Mouse (Mus musculus) heart, adult 11 months (tissue): ENCODE measurements around the gene Aif1.
A peak's percentile ranks its signal among the peaks of the same experiment; 100 is the strongest.

Source experiments
- DNase-seq: peaks from one replicate; pipeline ENCODE4 v3.0.0; 2022

Gene Aif1

GRCm38 (mm10) chr17:35194844-35195630 is 19.2 kb upstream of the Aif1 start:
- DNase-seq = no peak

DNA sequence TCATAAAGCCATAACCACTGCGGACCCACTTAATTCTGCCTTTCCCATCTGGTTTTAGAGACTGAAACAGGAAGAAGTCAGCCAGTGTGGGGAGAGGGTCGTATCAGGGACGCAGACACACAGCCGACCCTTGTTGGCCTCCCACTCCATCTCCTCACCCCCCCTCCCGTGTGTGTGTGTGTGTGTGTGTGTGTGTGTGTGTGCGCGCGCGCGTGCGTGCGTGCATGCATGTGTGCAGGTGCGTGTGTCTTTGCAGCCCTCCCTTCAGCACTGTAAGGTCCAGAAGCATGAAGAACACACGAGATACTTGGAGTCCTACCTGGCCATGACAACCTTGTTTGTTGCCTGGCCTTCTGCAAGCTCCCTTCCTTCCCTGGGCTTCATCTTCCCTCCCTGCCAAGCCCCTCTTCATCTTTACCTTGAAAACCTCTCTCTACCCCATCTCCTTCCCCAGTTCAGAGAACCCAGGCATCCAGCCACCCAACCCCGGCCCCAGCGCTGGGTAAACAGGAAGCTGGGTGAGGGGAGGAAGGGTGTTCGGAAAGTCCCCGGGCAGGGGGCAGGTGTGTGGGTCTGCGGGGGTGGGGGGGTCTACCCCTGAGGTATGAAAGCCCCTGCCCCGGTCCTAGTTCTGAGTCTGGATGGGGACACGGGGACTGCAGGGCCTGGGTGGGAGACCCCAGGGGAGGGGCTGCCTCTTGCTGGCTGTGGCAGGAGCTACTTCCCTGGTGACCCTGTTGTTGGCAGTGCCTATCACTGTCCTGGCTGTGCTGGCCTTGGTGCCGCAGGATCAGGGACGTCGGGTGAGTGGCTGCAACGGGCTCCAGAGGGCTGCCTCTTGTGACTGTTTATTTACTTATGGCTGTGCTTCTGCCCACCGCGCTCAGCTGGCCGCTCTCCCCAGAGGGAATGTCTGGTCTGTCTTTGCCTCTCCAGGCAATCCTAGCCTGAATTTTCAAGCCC is 18.3 kb upstream of the Aif1 start, which contains the start of gene Ltb:
Ltb (plus strand) TSS at position 559 of the 963 bp plus-strand sequence.
- DNase-seq = peak; percentile 95

- no peak for DNase-seq
Measured at GRCm38 (mm10) chr17:35192924-35193323, 17.1 kb upstream of the Aif1 start.

DNA sequence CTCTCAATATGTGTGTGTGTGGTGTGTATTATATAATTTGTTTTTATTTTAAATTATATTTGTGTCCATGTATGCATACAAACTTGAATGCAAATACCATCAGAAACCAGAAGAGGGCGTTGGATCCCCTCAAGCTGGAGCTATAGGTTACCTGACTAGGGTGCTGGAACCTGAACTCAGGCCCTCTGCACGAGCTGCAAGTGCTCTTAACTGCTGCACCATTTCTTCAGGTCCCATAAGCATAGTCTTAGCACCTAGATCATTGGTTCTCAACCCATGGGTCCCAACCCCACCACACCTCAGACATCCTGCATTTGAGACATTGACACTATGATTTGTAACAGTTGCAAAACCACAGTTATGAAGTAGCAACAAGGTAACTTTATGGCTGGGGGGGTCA is 15.9 kb upstream of the Aif1 start:
- DNase-seq = no peak

- no peak for DNase-seq
Measured at GRCm38 (mm10) chr17:35190096-35190495, 14.2 kb upstream of the Aif1 start.

DNA sequence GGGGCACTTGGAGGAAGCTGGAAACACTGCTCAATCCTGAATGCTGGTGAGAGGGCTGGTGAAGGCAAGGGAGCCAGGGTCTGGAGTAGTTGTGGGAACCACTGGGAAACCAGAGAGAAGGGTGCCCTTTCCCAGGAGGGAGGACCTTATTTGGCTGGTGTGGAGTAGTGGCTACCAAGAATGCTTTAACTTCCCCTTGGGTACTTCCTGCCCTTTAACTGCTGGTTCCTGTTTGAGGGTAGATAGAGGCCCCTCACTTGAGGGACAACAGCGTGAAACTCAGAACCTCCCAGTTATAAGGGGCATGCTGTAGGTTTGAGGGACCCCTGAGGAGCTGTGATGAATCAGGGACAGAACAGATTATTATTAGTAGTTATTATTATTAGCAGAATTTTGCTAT is 13.3 kb upstream of the Aif1 start:
- peak; percentile 94 for DNase-seq

- DNase-seq = peak; percentile 93
Measured at GRCm38 (mm10) chr17:35187959-35188610, 12.2 kb upstream of the Aif1 start, which contains the start of gene Lst1. Gene Lst1, minus strand, starts transcription at chr17:35188439.

DNA sequence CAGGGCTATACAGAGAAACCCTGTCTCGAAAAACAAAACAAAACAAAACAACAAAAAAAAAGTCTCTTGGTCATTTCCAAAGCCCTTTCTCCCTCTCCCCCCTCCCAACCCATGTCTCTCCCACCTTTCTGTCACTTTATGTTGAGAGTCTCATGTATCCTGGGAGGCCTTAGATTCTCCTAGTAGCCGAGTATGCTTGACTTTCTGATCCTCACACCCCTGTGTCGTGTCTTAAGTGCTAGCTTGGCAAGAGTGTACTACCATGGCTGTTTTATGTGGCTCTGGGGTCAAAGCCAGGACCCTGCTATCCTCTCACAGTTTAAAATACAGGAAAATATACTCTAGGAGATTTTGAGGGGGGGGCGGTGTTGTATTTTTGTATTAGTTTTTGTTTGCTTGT is 11.5 kb upstream of the Aif1 start:
- no peak for DNase-seq

- peak; percentile 96 for DNase-seq
Measured at GRCm38 (mm10) chr17:35186681-35187080, 10.8 kb upstream of the Aif1 start.

- DNase-seq = peak; percentile 98
Measured at GRCm38 (mm10) chr17:35185639-35186611, 10.1 kb upstream of the Aif1 start.

- no peak for DNase-seq
Measured at GRCm38 (mm10) chr17:35180093-35180492, 4.2 kb upstream of the Aif1 start.

DNA sequence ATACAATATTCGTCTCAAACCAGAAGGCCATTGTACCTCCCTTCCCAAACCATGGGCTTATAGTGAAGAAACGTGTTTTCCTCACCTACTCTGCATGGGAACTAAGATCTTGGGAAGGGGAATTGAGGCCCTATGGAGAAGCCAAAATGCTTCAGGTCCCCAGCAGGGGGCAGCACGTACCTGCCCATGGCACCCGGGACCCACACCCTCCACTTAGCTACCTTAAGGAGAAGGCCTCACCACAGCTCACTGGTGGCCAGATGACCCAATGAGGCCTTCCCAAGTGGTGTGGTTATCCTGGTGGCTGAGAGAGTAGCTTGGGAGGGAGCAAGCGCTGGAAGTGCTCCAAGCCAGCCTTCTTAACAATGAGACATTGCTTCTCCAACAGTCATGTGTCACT is 2.7 kb upstream of the Aif1 start:
- DNase-seq = peak; percentile 98

DNA sequence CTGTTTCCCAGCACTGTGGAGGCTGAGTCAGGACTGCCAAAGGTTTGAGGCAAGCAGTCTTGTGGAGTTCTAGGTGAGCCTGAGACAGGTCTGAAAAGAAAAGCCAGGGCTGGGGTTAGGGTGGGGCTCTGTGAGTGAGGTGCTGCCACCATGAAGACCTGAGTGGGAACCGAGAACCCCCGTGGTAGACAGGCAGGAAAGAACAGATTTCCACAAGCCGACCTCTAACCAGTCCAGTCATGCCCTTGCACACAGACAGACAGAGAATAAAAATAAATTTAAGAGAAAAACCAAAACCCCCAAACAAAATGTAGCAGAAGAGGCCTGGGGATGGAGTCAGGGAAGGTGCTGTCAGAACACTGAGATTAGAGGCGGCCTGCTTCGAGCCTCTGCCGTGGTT is 486 bp downstream of the Aif1 start:
- DNase-seq = no peak

DNA sequence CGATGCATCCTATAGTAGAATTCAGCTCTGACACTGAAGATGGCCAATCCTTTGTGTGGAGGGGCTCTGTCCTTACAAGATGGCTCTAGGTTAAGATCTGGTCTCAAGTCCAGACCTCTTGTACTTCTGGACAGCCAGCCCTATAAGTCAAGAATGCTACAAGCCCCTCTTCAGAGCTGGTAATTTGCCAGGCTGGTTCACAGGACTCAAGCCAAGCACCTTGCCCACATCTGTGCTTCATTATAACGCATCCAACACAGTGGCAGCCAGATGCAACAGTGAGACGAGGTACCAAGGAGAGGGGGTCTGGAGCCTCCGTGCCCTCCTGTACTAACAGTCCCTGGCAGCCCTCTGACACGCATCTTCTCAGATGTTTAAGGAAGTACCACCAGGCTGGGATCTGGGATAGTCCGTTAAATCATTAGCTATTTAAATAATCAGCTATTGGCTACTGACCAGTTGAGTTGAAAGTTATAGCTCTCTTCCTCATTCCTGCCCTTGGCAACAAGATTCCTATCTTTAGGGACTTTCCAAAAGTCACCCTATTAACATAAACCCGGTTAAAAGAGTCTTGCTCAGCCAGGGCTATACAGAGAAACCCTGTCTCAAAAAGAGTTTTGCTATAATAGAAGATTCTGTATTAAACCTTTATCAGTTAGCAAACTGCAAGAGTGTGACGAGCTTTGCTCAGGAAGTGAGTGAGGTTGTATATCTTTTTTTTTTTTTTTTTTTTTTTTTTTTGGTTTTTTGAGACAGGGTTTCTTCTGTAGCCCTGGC is 1.5 kb downstream of the Aif1 start:
- DNase-seq = no peak

GRCm38 (mm10) chr17:35173329-35173728 is 2.5 kb downstream of the Aif1 start:
- DNase-seq = peak; percentile 93

GRCm38 (mm10) chr17:35172445-35173234 is 3.2 kb downstream of the Aif1 start:
- DNase-seq = peak; percentile 96

GRCm38 (mm10) chr17:35168541-35169207 is 7.2 kb downstream of the Aif1 start:
- peak; percentile 92 for DNase-seq

DNA sequence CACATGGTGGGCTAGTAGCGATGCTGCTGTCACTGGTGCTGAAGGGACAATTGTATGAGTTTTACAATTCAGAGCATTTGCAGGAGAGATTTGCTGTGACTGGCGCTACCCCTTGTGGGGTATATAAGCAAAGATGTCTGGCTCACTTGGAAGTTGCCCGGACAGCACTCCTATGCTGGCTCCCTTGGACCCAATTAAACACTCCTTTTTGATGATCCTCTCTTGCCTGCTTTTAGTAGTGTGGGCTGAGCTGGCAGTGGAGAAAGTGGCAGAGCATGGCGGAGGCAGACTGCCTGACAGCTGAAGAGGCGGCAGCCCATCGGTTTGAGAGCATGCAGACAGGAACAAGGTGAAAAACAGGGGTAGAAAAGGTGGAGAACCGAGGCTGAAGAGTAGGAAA is 8.1 kb downstream of the Aif1 start:
- peak; percentile 89 for DNase-seq

- peak; percentile 96 for DNase-seq
Measured at GRCm38 (mm10) chr17:35166352-35167035, 9.4 kb downstream of the Aif1 start.
